Mouse (Mus musculus): ENCODE results near the gene Dhx16.

GRCm38 (mm10) chr17:35864832-35865353 lies 14.7 kb upstream of the Dhx16 start:
- TF ChIP-seq CTCF (conservative IDR thresholded peaks at IDR 0.05; ENCODE audit: insufficient read depth, insufficient read length, low read depth, low read length) (no peak), POLR2A (IDR thresholded peaks at IDR 0.05; ENCODE audit: low read depth, low read length) (no peak)
